Mouse (Mus musculus): ENCODE measurements around the gene Zbtb17. TPM values are rescaled to one million over a fixed set of nuclear protein-coding genes. Genes with fewer than 3 reads are reported as not detected.

Gene Zbtb17
- polyA plus RNA-seq, 1 experiment from 2014 or later = 24.6 TPM

DNA sequence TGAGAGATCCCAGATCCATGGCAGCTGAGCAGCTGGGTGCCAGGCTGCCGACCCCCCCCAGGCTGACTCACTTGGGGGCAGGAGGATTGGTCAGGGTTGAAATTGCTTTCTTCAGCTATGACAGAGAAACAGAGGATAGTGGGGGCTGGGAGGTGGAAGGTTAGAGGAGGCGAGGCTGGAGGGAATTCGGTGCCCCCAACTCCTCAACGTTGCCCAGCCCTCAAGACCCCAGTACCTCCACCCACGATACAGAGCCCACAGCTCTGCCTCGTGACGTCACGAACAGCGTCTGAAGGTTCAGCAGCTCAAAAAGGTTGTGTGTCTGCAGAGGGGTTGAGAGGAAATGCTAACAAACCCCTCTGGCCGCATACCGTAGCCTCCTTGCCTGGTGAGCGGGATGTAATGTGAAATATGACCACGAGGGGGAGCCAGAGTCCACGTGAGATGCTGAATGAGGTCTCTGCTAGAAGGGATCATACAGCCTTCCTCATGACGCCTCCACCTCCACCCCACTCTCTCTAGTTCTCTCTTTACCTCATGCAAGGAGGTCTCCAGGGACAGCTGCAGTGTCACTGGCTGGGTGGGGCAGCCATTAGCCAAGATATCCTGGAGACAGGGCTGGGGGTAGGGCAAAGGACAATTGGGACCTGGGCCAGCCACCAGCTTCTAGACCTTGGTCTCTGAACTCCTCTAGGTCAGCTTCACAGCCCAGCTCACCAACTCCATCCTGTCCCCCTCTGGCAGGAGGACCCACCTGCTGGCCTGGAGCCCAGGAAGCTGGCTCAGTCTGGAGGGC lies 39.7 kb upstream of the Zbtb17 start:
- no peaks in the 10 kb centered on the region for H3K36me3 ChIP-seq (ENCODE audit: insufficient read depth, low read length)
- no peaks in the 10 kb centered on the region for H3K9me3 ChIP-seq (replicated peaks; ENCODE audit: low read length)
- DNase-seq (ENCODE audit: low spot score) = peak; percentile 91
- H3K27me3 ChIP-seq (ENCODE audit: insufficient read depth, low read length) = no peaks in the 10 kb centered on the region
- H3K4me2 ChIP-seq (ENCODE audit: low read length) = peak overlapping the region; percentile 39
- peak; percentile 99 for TF ChIP-seq CTCF (IDR thresholded peaks at IDR 0.05; ENCODE audit: low read depth)
- no peak overlapping the region for H3K9ac ChIP-seq (ENCODE audit: low read depth, low read length)
- WGBS = 16% methylated on average over 15 of the region's 15 CpGs
- peak; percentile 70 for ATAC-seq (replicated peaks; ENCODE audit: low FRiP score, low read depth)
- no peak overlapping the region for H3K4me3 ChIP-seq (replicated peaks; ENCODE audit: low read depth, low read length)
- H3K4me1 ChIP-seq (replicated peaks; ENCODE audit: insufficient read depth, low read length) = peaks cover 5% of the 10 kb centered on the region; the same call in 1 of the 2 replicates
- no peak overlapping the region for H3K27ac ChIP-seq

DNA sequence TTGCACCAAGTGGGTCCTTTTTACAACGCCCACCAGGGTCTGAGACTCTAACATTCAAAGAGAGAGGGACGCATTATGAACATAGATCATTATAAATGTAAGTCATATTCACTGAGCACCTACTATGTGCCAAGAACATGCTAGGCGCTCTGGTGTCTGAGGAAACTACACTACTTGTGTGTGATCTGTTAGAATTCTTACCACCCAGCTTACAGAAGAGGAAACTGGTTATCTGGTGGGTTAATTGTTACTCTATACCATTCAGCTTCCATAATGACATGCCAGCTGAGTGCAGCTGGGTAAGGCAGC lies 39.2 kb upstream of the Zbtb17 start:
- no peak for ATAC-seq (replicated peaks; ENCODE audit: low FRiP score, low read depth)
- Histone ChIP-seq H3K9me3 (replicated peaks; ENCODE audit: low read length) (no peaks in the 10 kb centered on the region), H3K36me3 (ENCODE audit: insufficient read depth, low read length) (no peaks in the 10 kb centered on the region), H3K27ac (no peak overlapping the region), H3K4me1 (replicated peaks; ENCODE audit: insufficient read depth, low read length) (peaks cover 5% of the 10 kb centered on the region; the same call in 1 of the 2 replicates), H3K27me3 (ENCODE audit: insufficient read depth, low read length) (no peaks in the 10 kb centered on the region), H3K4me3 (replicated peaks; ENCODE audit: low read depth, low read length) (no peak overlapping the region), H3K9ac (ENCODE audit: low read depth, low read length) (no peak overlapping the region), H3K4me2 (ENCODE audit: low read length) (no peak overlapping the region)
- 88% methylated on average over 3 of the region's 3 CpGs for WGBS
- DNase-seq (ENCODE audit: low spot score) = no peak
- TF ChIP-seq CTCF (IDR thresholded peaks at IDR 0.05; ENCODE audit: low read depth) = no peak

DNA sequence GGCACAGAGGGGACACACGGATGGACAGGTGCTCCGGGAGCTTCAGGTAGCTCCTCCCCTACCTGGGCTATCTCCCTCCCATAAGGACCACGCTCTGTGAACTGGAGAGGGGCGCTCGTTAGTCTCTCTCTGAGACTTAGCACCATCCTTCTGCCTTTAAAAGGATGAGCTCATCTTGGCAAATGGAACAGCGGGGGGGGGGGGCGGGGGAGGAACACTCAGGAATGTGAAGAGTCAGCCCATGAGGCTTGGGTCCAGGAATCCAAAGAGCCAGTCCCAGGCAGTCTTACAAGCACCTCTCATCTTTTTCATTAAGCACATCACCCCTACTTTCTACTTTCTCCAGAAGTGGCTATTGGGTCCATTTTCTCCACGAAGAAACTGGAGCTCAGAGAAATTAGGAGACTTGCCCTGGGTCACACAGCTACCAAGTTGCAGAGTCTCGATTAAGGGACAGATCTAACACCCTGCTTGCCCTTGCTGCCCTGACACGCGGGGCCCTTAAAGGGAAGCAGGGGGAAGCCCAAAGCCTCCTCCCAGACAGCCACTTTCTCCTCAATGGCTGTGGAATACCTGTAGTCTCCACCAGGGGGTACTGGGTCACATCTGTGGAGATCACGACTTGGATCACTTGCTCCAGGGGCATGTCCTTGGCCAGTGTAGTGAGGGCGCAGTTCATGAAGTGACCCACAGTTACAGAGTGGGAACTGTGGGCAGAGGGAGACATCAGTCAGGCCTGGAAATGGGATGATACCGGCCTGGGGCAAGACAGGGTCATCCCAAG lies 37.7 kb upstream of the Zbtb17 start:
- peak; percentile 23; the same call in 1 of the 2 replicates for ATAC-seq (replicated peaks; ENCODE audit: low FRiP score, low read depth)
- Histone ChIP-seq H3K9me3 (replicated peaks; ENCODE audit: low read length) (no peaks in the 10 kb centered on the region), H3K9ac (ENCODE audit: low read depth, low read length) (no peak overlapping the region), H3K36me3 (ENCODE audit: insufficient read depth, low read length) (no peaks in the 10 kb centered on the region), H3K4me1 (replicated peaks; ENCODE audit: insufficient read depth, low read length) (peaks cover 5% of the 10 kb centered on the region; the same call in 1 of the 2 replicates), H3K4me3 (replicated peaks; ENCODE audit: low read depth, low read length) (no peak overlapping the region), H3K27ac (0 out of 2 replicates have a peak overlapping the region, but pooled peaks have one; percentile 13), H3K4me2 (ENCODE audit: low read length) (no peak overlapping the region), H3K27me3 (ENCODE audit: insufficient read depth, low read length) (no peaks in the 10 kb centered on the region)
- peak; percentile 76 for TF ChIP-seq CTCF (IDR thresholded peaks at IDR 0.05; ENCODE audit: low read depth)
- peak; percentile 72 for DNase-seq (ENCODE audit: low spot score)
- 28% methylated on average over 14 of the region's 14 CpGs for WGBS

DNA sequence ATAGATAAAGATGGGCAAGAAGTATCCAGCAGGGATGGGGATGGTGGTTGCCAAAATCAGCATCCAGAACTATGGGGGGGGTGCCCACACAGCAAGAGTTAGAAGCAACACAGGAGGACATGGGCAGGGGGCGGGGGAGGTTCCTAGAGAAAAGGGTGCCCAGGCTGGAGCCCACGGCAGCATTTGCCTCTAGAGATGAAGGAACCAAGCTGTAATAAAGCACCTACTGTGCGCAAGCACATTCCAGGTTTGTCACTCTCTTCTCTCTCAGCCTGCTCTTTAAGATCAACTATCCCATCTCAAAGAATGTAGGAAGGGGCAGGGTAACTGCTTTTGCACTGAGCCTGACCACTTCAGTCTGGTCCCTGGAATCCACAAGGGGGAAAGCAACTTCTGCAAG lies 35.9 kb upstream of the Zbtb17 start:
- no peak for ATAC-seq (replicated peaks; ENCODE audit: low FRiP score, low read depth)
- no peak overlapping the region for H3K4me2 ChIP-seq (ENCODE audit: low read length)
- WGBS = 92% methylated on average over 3 of the region's 3 CpGs
- peaks cover 5% of the 10 kb centered on the region; the same call in 1 of the 2 replicates for H3K4me1 ChIP-seq (replicated peaks; ENCODE audit: insufficient read depth, low read length)
- no peak for TF ChIP-seq CTCF (IDR thresholded peaks at IDR 0.05; ENCODE audit: low read depth)
- no peak overlapping the region for H3K9ac ChIP-seq (ENCODE audit: low read depth, low read length)
- no peak for DNase-seq (ENCODE audit: low spot score)
- H3K27ac ChIP-seq = no peak overlapping the region
- H3K36me3 ChIP-seq (ENCODE audit: insufficient read depth, low read length) = no peaks in the 10 kb centered on the region
- no peaks in the 10 kb centered on the region for H3K27me3 ChIP-seq (ENCODE audit: insufficient read depth, low read length)
- H3K9me3 ChIP-seq (replicated peaks; ENCODE audit: low read length) = no peaks in the 10 kb centered on the region
- H3K4me3 ChIP-seq (replicated peaks; ENCODE audit: low read depth, low read length) = no peak overlapping the region

DNA sequence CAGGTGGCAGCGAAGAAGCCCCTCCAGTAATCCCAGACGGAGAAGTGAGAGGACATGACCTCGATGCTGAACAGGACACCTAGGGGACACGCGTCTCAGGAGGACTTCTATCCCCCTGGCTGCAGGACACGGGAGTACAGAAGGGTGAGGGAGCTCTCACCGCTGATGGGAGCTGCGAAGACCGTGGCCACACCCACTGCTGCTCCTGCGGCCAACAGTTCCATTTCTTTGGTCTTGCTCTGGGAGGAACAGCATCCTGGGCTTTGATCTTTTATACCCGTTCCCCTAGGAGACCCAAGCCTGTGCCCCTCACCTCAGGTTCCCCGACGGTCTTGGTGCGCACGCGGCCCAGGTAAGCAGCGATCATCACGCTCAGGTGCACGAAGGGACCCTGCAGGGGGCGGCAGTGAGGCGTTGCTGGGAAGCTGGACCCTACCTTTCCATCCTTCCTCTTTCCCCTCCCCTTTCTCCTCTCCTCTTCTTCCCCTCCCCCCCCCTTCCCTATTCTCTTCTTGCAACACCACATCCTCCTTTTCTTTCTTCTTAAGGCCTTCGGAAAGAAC lies 32.9 kb upstream of the Zbtb17 start:
- ATAC-seq (replicated peaks; ENCODE audit: low FRiP score, low read depth) (no peak), DNase-seq (ENCODE audit: low spot score) (no peak)
- 18% methylated on average over 22 of the region's 22 CpGs for WGBS
- Histone ChIP-seq H3K4me2 (ENCODE audit: low read length) (no peak overlapping the region), H3K27ac (0 out of 2 replicates have a peak overlapping the region, but pooled peaks have one; percentile 5), H3K4me1 (replicated peaks; ENCODE audit: insufficient read depth, low read length) (peaks cover 5% of the 10 kb centered on the region; the same call in 1 of the 2 replicates), H3K36me3 (ENCODE audit: insufficient read depth, low read length) (no peaks in the 10 kb centered on the region), H3K9me3 (replicated peaks; ENCODE audit: low read length) (no peaks in the 10 kb centered on the region), H3K9ac (ENCODE audit: low read depth, low read length) (no peak overlapping the region), H3K4me3 (replicated peaks; ENCODE audit: low read depth, low read length) (no peak overlapping the region), H3K27me3 (ENCODE audit: insufficient read depth, low read length) (no peaks in the 10 kb centered on the region)
- TF ChIP-seq CTCF (IDR thresholded peaks at IDR 0.05; ENCODE audit: low read depth) = peak; percentile 48

GRCm38 (mm10) chr4:141415924-141416323 lies 28.5 kb upstream of the Zbtb17 start, which contains the start of gene Clcnkb:
Clcnkb (minus strand) TSS chr4:141416014.
- no peaks in the 10 kb centered on the region for H3K36me3 ChIP-seq (ENCODE audit: insufficient read depth, low read length)
- WGBS = 54% methylated on average over 7 of the region's 7 CpGs
- H3K4me1 ChIP-seq (replicated peaks; ENCODE audit: insufficient read depth, low read length) = peaks cover 12% of the 10 kb centered on the region; the same call in 1 of the 2 replicates
- no peaks in the 10 kb centered on the region for H3K9me3 ChIP-seq (replicated peaks; ENCODE audit: low read length)
- TF ChIP-seq CTCF (IDR thresholded peaks at IDR 0.05; ENCODE audit: low read depth) = no peak
- ATAC-seq (replicated peaks; ENCODE audit: low FRiP score, low read depth) = no peak; the same call in 1 of the 2 replicates
- no peak for DNase-seq (ENCODE audit: low spot score)
- peak within 1 kb of the TSS; percentile 75 for H3K27ac ChIP-seq
- H3K4me3 ChIP-seq (replicated peaks; ENCODE audit: low read depth, low read length) = peak within 1 kb of the TSS; percentile 7; the same call in 1 of the 2 replicates
- peak within 1 kb of the TSS; percentile 31 for H3K9ac ChIP-seq (ENCODE audit: low read depth, low read length)
- peak within 1 kb of the TSS; percentile 38 for H3K4me2 ChIP-seq (ENCODE audit: low read length)
- no peaks in the 10 kb centered on the region for H3K27me3 ChIP-seq (ENCODE audit: insufficient read depth, low read length)
